Mouse (Mus musculus): ENCODE measurements around the gene Rpf2. TPM values are rescaled to one million over a fixed set of nuclear protein-coding genes. Genes with fewer than 3 reads are reported as not detected.

The Rpf2 gene
- total and polyA plus RNA-seq, 3 experiments = 92.8 to 122 TPM; not detected in 1

- Histone ChIP-seq H3K79me2 (ENCODE audit: control insufficient read depth, insufficient read depth, low read length, poor library complexity) (no peaks in the 10 kb centered on the region), H3K36me3 (ENCODE audit: control insufficient read depth in 1 of 2, insufficient read depth in 2 of 2, low read length in 2 of 2) (peaks cover 0 to 7% of the 10 kb centered on the region in 2 experiments; a peak in 2 of 4 replicates), H3K9ac (ENCODE audit: control insufficient read depth, low read depth, low read length, poor library complexity, severe bottlenecking) (no peak overlapping the region), H3K9me3 (replicated peaks; ENCODE audit: insufficient read depth, low read length) (no peaks in the 10 kb centered on the region), H3K4me3 (ENCODE audit: control insufficient read depth in 1 of 2, insufficient read depth in 1 of 2, low read depth in 2 of 2, low read length in 2 of 2) (peak overlapping the region in 1 of 2 experiments; percentile 40; a peak in 2 of 4 replicates), H3K4me1 (ENCODE audit: control insufficient read depth in 1 of 2, insufficient read depth in 2 of 2, low read length in 2 of 2) (peaks cover 12 to 21% of the 10 kb centered on the region in 2 experiments), H3K27me3 (ENCODE audit: control insufficient read depth in 1 of 2, insufficient read depth in 2 of 2, low read length in 2 of 2) (no peaks in the 10 kb centered on the region), H3K27ac (ENCODE audit: control insufficient read depth, low read depth, low read length) (no peak overlapping the region)
- peak; percentile 67 for DNase-seq (ENCODE audit: low read depth, low spot score)
- TF ChIP-seq TAL1 (IDR thresholded peaks at IDR 0.05; ENCODE audit: low read length) (no peak), KAT2A (conservative IDR thresholded peaks at IDR 0.05; ENCODE audit: low read depth, low read length) (no peak), ZNF384 (IDR thresholded peaks at IDR 0.05; ENCODE audit: low read depth, low read length) (no peak), USF2 (IDR thresholded peaks at IDR 0.05; ENCODE audit: borderline replicate concordance in 1 of 2, insufficient read depth in 1 of 2, low read depth in 1 of 2, low read length in 2 of 2) (no peak), MAFK (IDR thresholded peaks at IDR 0.05; ENCODE audit: borderline replicate concordance, low read depth, low read length) (no peak), CHD1 (IDR thresholded peaks at IDR 0.05; ENCODE audit: low read depth, low read length) (no peak), MEF2A (IDR thresholded peaks at IDR 0.05; ENCODE audit: extremely low read depth, insufficient replicate concordance, low read depth, low read length, poor library complexity, severe bottlenecking) (no peak), ZC3H11A (IDR thresholded peaks at IDR 0.05; ENCODE audit: low read depth, low read length) (no peak), ZKSCAN1 (IDR thresholded peaks at IDR 0.05; ENCODE audit: low read depth, low read length) (no peak), MAZ (IDR thresholded peaks at IDR 0.05; ENCODE audit: low read depth, low read length) (no peak), NRF1 (IDR thresholded peaks at IDR 0.05; ENCODE audit: insufficient read depth, low read depth, low read length, poor library complexity, severe bottlenecking) (no peak), SIN3A (IDR thresholded peaks at IDR 0.05; ENCODE audit: low read length) (peak; percentile 46), E2F4 (IDR thresholded peaks at IDR 0.05; ENCODE audit: borderline replicate concordance, low read depth, low read length) (no peak), POLR2AphosphoS2 (IDR thresholded peaks at IDR 0.05; ENCODE audit: low read length) (no peak), GABPA (IDR thresholded peaks at IDR 0.05; ENCODE audit: low read depth, low read length) (no peak), RCOR1 (IDR thresholded peaks at IDR 0.05; ENCODE audit: low read depth, low read length) (peak; percentile 23; the same call in 1 of the 2 replicates), HCFC1 (IDR thresholded peaks at IDR 0.05; ENCODE audit: low read depth, low read length) (no peak), JUND (IDR thresholded peaks at IDR 0.05; ENCODE audit: low read depth, low read length) (no peak), USF1 (IDR thresholded peaks at IDR 0.05; ENCODE audit: low read depth, low read length) (peak; percentile 23), SMC3 (IDR thresholded peaks at IDR 0.05; ENCODE audit: low read depth, low read length) (no peak), POLR2AphosphoS5 (IDR thresholded peaks at IDR 0.05; ENCODE audit: borderline replicate concordance, low read depth, low read length) (no peak), ZMIZ1 (IDR thresholded peaks at IDR 0.05; ENCODE audit: low read depth, low read length) (no peak), EP300 (IDR thresholded peaks at IDR 0.05; ENCODE audit: low read depth in 1 of 2, low read length in 2 of 2) (no peak; a peak in 1 of 4 replicates), CTCF (IDR thresholded peaks at IDR 0.05 in 2 of 3, conservative IDR thresholded peaks at IDR 0.05 in 1 of 3; ENCODE audit: control insufficient read depth in 1 of 3, insufficient read depth in 1 of 3, low read depth in 2 of 3, low read length in 3 of 3, poor library complexity in 1 of 3, severe bottlenecking in 1 of 3) (no peak), BHLHE40 (IDR thresholded peaks at IDR 0.05; ENCODE audit: borderline replicate concordance, low read depth, low read length) (peak; percentile 62; the same call in 1 of the 2 replicates), TBP (IDR thresholded peaks at IDR 0.05; ENCODE audit: low read depth, low read length) (0 out of 2 replicates have a peak, but pooled peaks have one; percentile 16), CHD2 (IDR thresholded peaks at IDR 0.05; ENCODE audit: low read length) (no peak), UBTF (IDR thresholded peaks at IDR 0.05; ENCODE audit: borderline replicate concordance, insufficient read depth, low read depth, low read length) (no peak), TCF12 (IDR thresholded peaks at IDR 0.05; ENCODE audit: low read depth, low read length) (0 out of 2 replicates have a peak, but pooled peaks have one; percentile 24), NELFE (IDR thresholded peaks at IDR 0.05; ENCODE audit: low read depth, low read length) (no peak), MAX (IDR thresholded peaks at IDR 0.05; ENCODE audit: low read length) (no peak), MYC (IDR thresholded peaks at IDR 0.05; ENCODE audit: low read depth, low read length) (no peak), RAD21 (IDR thresholded peaks at IDR 0.05; ENCODE audit: low read depth, low read length) (no peak), ETS1 (IDR thresholded peaks at IDR 0.05; ENCODE audit: low read depth, low read length) (peak; percentile 54; the same call in 1 of the 2 replicates), MYB (IDR thresholded peaks at IDR 0.05; ENCODE audit: low read depth, low read length) (no peak), ELF1 (IDR thresholded peaks at IDR 0.05; ENCODE audit: low read depth, low read length) (0 out of 2 replicates have a peak, but pooled peaks have one; percentile 5), MXI1 (IDR thresholded peaks at IDR 0.05; ENCODE audit: low read depth, low read length) (no peak), POLR2A (IDR thresholded peaks at IDR 0.05; ENCODE audit: control insufficient read depth in 1 of 2, insufficient read depth in 1 of 2, low read depth in 1 of 2, low read length in 2 of 2, poor library complexity in 1 of 2) (no peak)
These were observed 57.1 kb downstream of the Rpf2 start for GRCm38 (mm10) chr10:40189689-40190088.

Data from MEL (cell line).